Mouse (Mus musculus): Measurements from ENCODE around the gene Elof1. TPM values are rescaled to one million over a fixed set of nuclear protein-coding genes. Genes with fewer than 3 reads are reported as not detected.
"Not testable (repeated sequence)": the region's sequence is repeated elsewhere in the genome, so short reads cannot be mapped to it uniquely, and the experiment has no call there.

Gene Elof1
- polyA plus RNA-seq, 1 experiment from 2014 or later, result 181 TPM

DNA sequence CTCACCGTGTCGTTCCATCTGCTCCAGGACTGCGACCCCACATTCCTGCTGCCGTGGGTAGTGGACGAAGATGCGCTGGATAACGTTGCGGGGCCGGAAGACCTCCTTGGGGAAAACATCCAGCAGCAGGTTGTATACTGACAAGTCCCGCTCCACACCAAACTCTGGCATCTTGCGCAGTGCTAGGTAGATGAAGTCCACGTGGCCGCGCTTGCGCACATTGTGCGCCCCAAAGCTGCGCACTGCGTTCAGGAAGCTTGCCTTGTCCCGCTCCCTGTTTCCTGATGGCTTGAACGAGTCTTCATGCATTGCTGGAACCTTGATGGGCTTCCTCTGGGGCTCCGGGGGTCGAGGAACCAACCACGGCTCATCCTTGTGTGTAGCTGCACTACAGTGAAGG lies 40.7 kb downstream of the Elof1 start:
- Histone ChIP-seq H3K9ac (no peak overlapping the region), H3K36me3 (replicated peaks) (peaks cover 6% of the 10 kb centered on the region; the same call in 1 of the 2 replicates), H3K4me2 (no peak overlapping the region), H3K9me3 (no peaks in the 10 kb centered on the region), H3K4me1 (peaks cover 9% of the 10 kb centered on the region), H3K4me3 (no peak overlapping the region), H3K27ac (no peak overlapping the region), H3K27me3 (replicated peaks) (no peaks in the 10 kb centered on the region)
- WGBS, result 93% methylated on average over 23 of the region's 23 CpGs
- no peak for ATAC-seq (replicated peaks)

DNA sequence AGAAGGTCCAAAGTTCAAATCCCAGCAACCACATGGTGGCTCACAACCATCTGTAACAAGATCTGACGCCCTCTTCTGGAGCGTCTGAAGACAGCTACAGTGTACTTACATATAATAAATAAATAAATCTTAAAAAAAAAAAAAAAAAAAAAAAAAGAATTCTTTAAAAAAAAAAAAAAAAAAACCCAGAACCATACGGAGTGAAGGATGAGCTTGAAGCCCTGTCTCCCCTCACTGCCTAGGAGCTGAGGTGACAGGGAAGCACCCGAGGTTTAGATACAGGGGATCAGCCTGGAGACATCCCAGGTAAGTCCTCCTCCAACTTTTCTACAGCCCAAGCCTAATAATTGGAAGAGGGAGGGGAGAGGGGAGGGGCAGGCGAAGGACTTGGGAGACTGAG lies 41.2 kb downstream of the Elof1 start:
- H3K27me3 ChIP-seq (replicated peaks); H3K4me3 ChIP-seq; H3K36me3 ChIP-seq (replicated peaks); H3K4me2 ChIP-seq; H3K4me1 ChIP-seq; H3K9me3 ChIP-seq; H3K27ac ChIP-seq; H3K9ac ChIP-seq; ATAC-seq (replicated peaks): not testable (repeated sequence)
- WGBS, result 83% methylated on average over 5 of the region's 5 CpGs

GRCm38 (mm10) chr9:22072276-22072675 lies 44.7 kb downstream of the Elof1 start:
- no peak overlapping the region for H3K4me3 ChIP-seq
- no peak overlapping the region for H3K27ac ChIP-seq
- 98% methylated on average over 4 of the region's 4 CpGs for WGBS
- peaks cover 10% of the 10 kb centered on the region; the same call in 1 of the 2 replicates for H3K36me3 ChIP-seq (replicated peaks)
- H3K9ac ChIP-seq, result no peak overlapping the region
- no peaks in the 10 kb centered on the region for H3K9me3 ChIP-seq
- peaks cover 25% of the 10 kb centered on the region for H3K4me1 ChIP-seq
- H3K27me3 ChIP-seq (replicated peaks), result no peaks in the 10 kb centered on the region
- H3K4me2 ChIP-seq, result no peak overlapping the region
- no peak for ATAC-seq (replicated peaks)

GRCm38 (mm10) chr9:22070791-22071573 lies 46.0 kb downstream of the Elof1 start, which contains the start of the genes Gm49318 and Zfp653:
Gm49318 (minus strand) TSS chr9:22071259.
Zfp653 (minus strand) TSS chr9:22071376.
- Histone ChIP-seq H3K4me1 (peaks cover 25% of the 10 kb centered on the region), H3K9me3 (no peaks in the 10 kb centered on the region), H3K4me3 (peak within 1 kb of the TSS; percentile 92), H3K27me3 (replicated peaks) (no peaks in the 10 kb centered on the region), H3K27ac (peak within 1 kb of the TSS; percentile 99), H3K4me2 (peak within 1 kb of the TSS; percentile 63), H3K9ac (peak within 1 kb of the TSS; percentile 89), H3K36me3 (replicated peaks) (peaks cover 7% of the 10 kb centered on the region; the same call in 1 of the 2 replicates)
- peak; percentile 97 for ATAC-seq (replicated peaks)
- WGBS, result under 1% methylated on average over 84 of the region's 87 CpGs

DNA sequence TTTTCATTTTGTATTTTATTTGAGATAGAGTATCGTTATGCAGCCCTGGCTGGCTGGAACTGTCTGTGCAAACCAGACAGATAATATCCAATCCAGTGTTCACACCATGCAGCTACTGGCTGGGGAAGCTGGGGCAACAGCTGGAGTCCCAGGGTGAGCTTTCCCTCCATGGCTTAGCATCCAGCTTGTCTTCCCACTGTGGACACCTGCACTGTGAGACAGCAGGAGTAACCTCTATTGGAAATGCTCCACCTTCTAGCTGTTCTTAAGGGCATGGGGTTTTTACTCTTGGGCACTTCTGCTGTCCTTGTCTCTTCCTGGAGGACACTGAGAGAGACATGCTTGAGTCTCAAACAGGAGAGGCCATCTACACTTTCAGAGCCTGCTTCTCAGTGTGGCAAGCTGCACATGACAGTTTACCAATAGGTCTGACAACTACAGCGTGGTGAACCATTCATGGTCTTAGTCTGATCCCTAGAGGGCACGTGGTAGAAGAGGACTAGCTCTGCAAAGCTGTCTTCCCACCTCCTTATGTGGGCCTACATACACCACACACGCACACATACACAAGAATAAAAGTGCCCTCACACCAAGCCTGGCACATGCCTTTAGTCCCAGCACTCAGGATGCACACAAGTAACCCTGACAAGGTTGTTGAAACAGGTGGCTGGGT lies 47.0 kb downstream of the Elof1 start:
- Histone ChIP-seq H3K9ac (peak overlapping the region; percentile 89), H3K4me3 (peak overlapping the region; percentile 92), H3K4me2 (peak overlapping the region; percentile 63), H3K27ac (peak overlapping the region; percentile 99), H3K36me3 (replicated peaks) (peaks cover 15% of the 10 kb centered on the region), H3K27me3 (replicated peaks) (no peaks in the 10 kb centered on the region), H3K4me1 (peaks cover 25% of the 10 kb centered on the region), H3K9me3 (no peaks in the 10 kb centered on the region)
- WGBS, result 69% methylated on average over 4 of the region's 4 CpGs
- ATAC-seq (replicated peaks), result peak; percentile 26; the same call in 1 of the 2 replicates

DNA sequence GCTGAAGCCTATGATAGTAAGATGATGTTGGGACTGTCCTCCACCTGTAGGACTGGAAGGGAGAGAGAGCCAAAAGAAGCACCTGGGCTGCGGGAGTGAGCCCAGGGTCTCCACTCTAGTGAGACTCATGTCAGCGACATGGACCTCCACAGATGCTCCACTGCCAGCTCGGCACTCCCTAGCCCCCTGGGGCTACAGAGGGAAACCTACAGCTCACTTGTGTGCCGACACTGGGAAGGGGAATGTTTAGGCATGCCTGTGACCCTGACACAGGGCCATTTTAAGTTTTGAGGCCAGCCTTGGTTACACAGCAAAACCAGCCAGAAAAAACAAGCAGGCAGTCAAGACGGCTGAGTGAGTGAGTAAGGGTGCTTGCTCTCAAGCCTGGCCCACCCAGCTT lies 49.8 kb downstream of the Elof1 start:
- H3K27ac ChIP-seq, result no peak overlapping the region
- no peak overlapping the region for H3K9ac ChIP-seq
- H3K27me3 ChIP-seq (replicated peaks), result no peaks in the 10 kb centered on the region
- no peak overlapping the region for H3K4me2 ChIP-seq
- 84% methylated on average over 5 of the region's 5 CpGs for WGBS
- H3K9me3 ChIP-seq, result no peaks in the 10 kb centered on the region
- H3K4me1 ChIP-seq, result peaks cover 24% of the 10 kb centered on the region
- no peak overlapping the region for H3K4me3 ChIP-seq
- peaks cover 33% of the 10 kb centered on the region for H3K36me3 ChIP-seq (replicated peaks)
- ATAC-seq (replicated peaks), result no peak

DNA sequence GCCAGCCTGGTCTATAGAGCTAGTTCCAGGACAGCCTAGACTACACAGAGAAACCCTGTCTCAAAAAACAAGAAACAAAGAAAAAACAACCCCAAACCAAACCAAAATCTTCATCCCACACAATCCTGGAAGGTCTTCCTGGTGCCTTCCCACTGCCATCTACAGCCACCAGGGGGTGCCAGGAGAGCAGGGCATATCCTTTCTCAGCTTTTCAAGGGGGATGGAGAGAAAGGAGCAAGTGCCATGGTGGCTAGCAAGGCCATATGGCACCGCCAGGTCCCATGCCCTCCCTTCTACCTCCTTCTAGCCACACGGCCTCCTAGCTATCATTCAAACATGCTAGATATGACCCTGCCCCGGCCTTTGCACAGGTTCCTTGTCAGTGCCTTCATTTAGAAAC lies 50.5 kb downstream of the Elof1 start:
- Histone ChIP-seq H3K4me1 (peaks cover 18% of the 10 kb centered on the region), H3K9me3 (no peaks in the 10 kb centered on the region), H3K36me3 (replicated peaks) (peaks cover 33% of the 10 kb centered on the region), H3K4me3 (no peak overlapping the region), H3K27me3 (replicated peaks) (no peaks in the 10 kb centered on the region), H3K27ac (no peak overlapping the region), H3K9ac (no peak overlapping the region), H3K4me2 (no peak overlapping the region)
- WGBS, result 74% methylated on average over 3 of the region's 3 CpGs
- ATAC-seq (replicated peaks), result no peak

DNA sequence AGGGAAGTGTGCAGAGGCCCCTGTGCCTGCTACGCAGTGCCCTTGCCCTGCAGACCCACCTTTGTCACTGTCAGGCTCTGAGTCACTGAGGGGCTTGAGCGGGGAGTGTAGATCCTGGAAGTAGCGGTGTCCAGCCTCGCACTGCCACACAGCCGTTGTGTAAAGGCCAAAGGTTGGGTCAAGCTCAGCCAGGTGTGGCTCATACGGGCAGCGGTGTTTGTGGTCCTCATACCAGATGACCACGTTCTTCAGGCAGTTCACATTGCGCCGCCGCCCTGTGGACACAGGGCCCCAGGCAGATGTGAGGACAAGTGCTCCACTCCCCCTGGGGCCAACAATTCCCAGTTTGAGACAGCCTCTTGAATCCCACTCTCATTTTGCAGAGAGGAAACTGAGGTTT lies 51.3 kb downstream of the Elof1 start:
- H3K27me3 ChIP-seq (replicated peaks), result no peaks in the 10 kb centered on the region
- H3K27ac ChIP-seq, result no peak overlapping the region
- H3K4me1 ChIP-seq, result peaks cover 17% of the 10 kb centered on the region
- H3K36me3 ChIP-seq (replicated peaks), result peaks cover 38% of the 10 kb centered on the region
- no peak overlapping the region for H3K9ac ChIP-seq
- no peaks in the 10 kb centered on the region for H3K9me3 ChIP-seq
- no peak for ATAC-seq (replicated peaks)
- WGBS, result 94% methylated on average over 11 of the region's 11 CpGs
- no peak overlapping the region for H3K4me3 ChIP-seq
- no peak overlapping the region for H3K4me2 ChIP-seq

GRCm38 (mm10) chr9:22064341-22064740 lies 52.6 kb downstream of the Elof1 start:
- peaks cover 40% of the 10 kb centered on the region for H3K36me3 ChIP-seq (replicated peaks)

More at GRCm38 (mm10) chr9:22064341-22064740, 52.6 kb downstream of the Elof1 start:
- 0 out of 2 replicates have a peak, but pooled peaks cover 4% of the 10 kb centered on the region for H3K4me1 ChIP-seq
- WGBS, result 94% methylated on average over 3 of the region's 3 CpGs
- H3K9me3 ChIP-seq, result no peaks in the 10 kb centered on the region
- H3K9ac ChIP-seq, result no peak overlapping the region
- H3K27ac ChIP-seq, result no peak overlapping the region
- no peak for ATAC-seq (replicated peaks)
- H3K4me3 ChIP-seq, result no peak overlapping the region
- H3K27me3 ChIP-seq (replicated peaks), result no peaks in the 10 kb centered on the region
- no peak overlapping the region for H3K4me2 ChIP-seq

Small RNAs within 50 kb of the gene (microRNA-seq; reads per million reads assigned to microRNA genes)
- gene Mir7084, result not detected

Other genes starting within 250 kb of the Elof1 start
- 15.4 and 15.5 TPM in 2 replicates for gene Rab3d, start 199.0 kb downstream of the Elof1 start, polyA plus RNA-seq (2015; fragmentation: Nextera tagmentation; extraction: Ambion mirVana)
- gene Ccdc159, start 189.7 kb downstream of the Elof1 start, polyA plus RNA-seq (2015; fragmentation: Nextera tagmentation; extraction: Ambion mirVana), result 13.4 and 14.1 TPM in 2 replicates
- 49.3 and 52.4 TPM in 2 replicates for gene Tmem205, start 189.6 kb downstream of the Elof1 start, polyA plus RNA-seq (2015; fragmentation: Nextera tagmentation; extraction: Ambion mirVana)
- 116 and 120 TPM in 2 replicates for gene Plppr2, start 180.1 kb downstream of the Elof1 start, polyA plus RNA-seq (2015; fragmentation: Nextera tagmentation; extraction: Ambion mirVana)
- gene Swsap1, start 161.4 kb downstream of the Elof1 start, polyA plus RNA-seq (2015; fragmentation: Nextera tagmentation; extraction: Ambion mirVana), result 10.5 TPM in 2 replicates
- gene Epor, start 153.7 kb downstream of the Elof1 start, polyA plus RNA-seq (2015; fragmentation: Nextera tagmentation; extraction: Ambion mirVana), result 1.6 and 1.9 TPM in 2 replicates
- 1.1 and 1.8 TPM in 2 replicates for gene Rgl3, start 127.7 kb downstream of the Elof1 start, polyA plus RNA-seq (2015; fragmentation: Nextera tagmentation; extraction: Ambion mirVana)
- 4.8 and 6.4 TPM in 2 replicates for gene Ccdc151, start 114.5 kb downstream of the Elof1 start, polyA plus RNA-seq (2015; fragmentation: Nextera tagmentation; extraction: Ambion mirVana)
- 94.6 and 103 TPM in 2 replicates for gene Prkcsh, start 114.4 kb downstream of the Elof1 start, polyA plus RNA-seq (2015; fragmentation: Nextera tagmentation; extraction: Ambion mirVana)
- 110 and 113 TPM in 2 replicates for gene Elavl3, start 65.1 kb downstream of the Elof1 start, polyA plus RNA-seq (2015; fragmentation: Nextera tagmentation; extraction: Ambion mirVana)
- not detected in 2 replicates for gene Gm49318, start 45.9 kb downstream of the Elof1 start, polyA plus RNA-seq (2015; fragmentation: Nextera tagmentation; extraction: Ambion mirVana)
- 21.7 and 22.5 TPM in 2 replicates for gene Zfp653, start 45.8 kb downstream of the Elof1 start, polyA plus RNA-seq (2015; fragmentation: Nextera tagmentation; extraction: Ambion mirVana)
- 58.8 and 59.4 TPM in 2 replicates for gene Ecsit, start 31.7 kb downstream of the Elof1 start, polyA plus RNA-seq (2015; fragmentation: Nextera tagmentation; extraction: Ambion mirVana)
- 1.9 and 2.4 TPM in 2 replicates for gene Cnn1, start 18.0 kb downstream of the Elof1 start, polyA plus RNA-seq (2015; fragmentation: Nextera tagmentation; extraction: Ambion mirVana)
- 0.66 and 0.96 TPM in 2 replicates for gene Acp5, start 18.5 kb upstream of the Elof1 start, polyA plus RNA-seq (2015; fragmentation: Nextera tagmentation; extraction: Ambion mirVana)
- 84.2 and 85.7 TPM in 2 replicates for gene Pigyl, start 39.7 kb upstream of the Elof1 start, polyA plus RNA-seq (2015; fragmentation: Nextera tagmentation; extraction: Ambion mirVana)
- 0.41 and 0.48 TPM in 2 replicates for gene Zfp872, start 70.9 kb upstream of the Elof1 start, polyA plus RNA-seq (2015; fragmentation: Nextera tagmentation; extraction: Ambion mirVana)
- gene Zfp809, start 108.5 kb upstream of the Elof1 start, polyA plus RNA-seq (2015; fragmentation: Nextera tagmentation; extraction: Ambion mirVana), result 10.3 and 11.4 TPM in 2 replicates
- 11.4 and 13.2 TPM in 2 replicates for gene Zfp599, start 142.7 kb upstream of the Elof1 start, polyA plus RNA-seq (2015; fragmentation: Nextera tagmentation; extraction: Ambion mirVana)
- 32.4 and 39.2 TPM in 2 replicates for gene Zfp810, start 190.5 kb upstream of the Elof1 start, polyA plus RNA-seq (2015; fragmentation: Nextera tagmentation; extraction: Ambion mirVana)

All from midbrain, embryonic 15.5 days (tissue).